Mouse (Mus musculus) forebrain, embryonic 10.5 days (tissue): ENCODE data around the gene Ndufa10. TPM values are rescaled to one million over a fixed set of nuclear protein-coding genes. Genes with fewer than 3 reads are reported as not detected.

Source experiments
- DNase-seq: peaks from one replicate; pipeline ENCODE4 v3.0.0-alpha.2; 2017; ENCODE audit warnings: low spot score; ENCODE audit errors: extremely low spot score
- H3K27ac ChIP-seq: fragments of 300-500 bp; sonication (generic); 2 replicates; pipeline ENCODE4 v1.5.1; 2016; ENCODE audit warnings: mild to moderate bottlenecking
- H3K27me3 ChIP-seq: fragments of 300-500 bp; sonication (generic); 2 replicates; pipeline ENCODE4 v1.6.1; 2016; ENCODE audit warnings: mild to moderate bottlenecking; ENCODE audit not compliant: poor library complexity, severe bottlenecking
- H3K36me3 ChIP-seq: fragments of 300-500 bp; sonication (generic); replicated peaks from 2 replicates; pipeline ENCODE4 v1.6.1; 2016; ENCODE audit warnings: mild to moderate bottlenecking, moderate library complexity
- H3K4me1 ChIP-seq: fragments of 300-500 bp; sonication (generic); 2 replicates; pipeline ENCODE4 v1.6.1; 2016
- H3K4me3 ChIP-seq: fragments of 300-500 bp; sonication (generic); 2 replicates; pipeline ENCODE4 v1.5.1; 2016; ENCODE audit warnings: mild to moderate bottlenecking, moderate library complexity
- H3K9me3 ChIP-seq: fragments of 300-500 bp; sonication (generic); 2 replicates; pipeline ENCODE4 v1.6.1; 2016; ENCODE audit warnings: mild to moderate bottlenecking, moderate library complexity
- WGBS: fragments of 180-500 bp; shearing (Covaris S2); methylation state at CpG from one replicate; pipeline ENCODE4 v1.1.7; 2016; 5-methylcytosine and 5-hydroxymethylcytosine counted together
- microRNA-seq: library from miRNA; unstranded; fragments of <30 nt; microRNA quantifications from one replicate; pipeline ENCODE4, GENCODE M21; 2017
- polyA plus RNA-seq: library from polyadenylated mRNA; unstranded; fragments of >200 nt; fragmentation: Nextera tagmentation; extraction: Ambion mirVana; gene quantifications from 2 replicates; pipeline ENCODE4 v1.2.1, GENCODE M21; 2016

Ndufa10 gene
- polyA plus RNA-seq, 1 experiment from 2014 or later = 301 TPM

GRCm38 (mm10) chr1:92405131-92405530 is 68.5 kb downstream of the Ndufa10 start:
- H3K27me3 ChIP-seq = no peaks in the 10 kb centered on the region
- no peak overlapping the region for H3K27ac ChIP-seq
- H3K4me1 ChIP-seq = no peaks in the 10 kb centered on the region
- no peak for DNase-seq
- WGBS = 81% methylated on average over 5 of the region's 5 CpGs
- H3K4me3 ChIP-seq = no peak overlapping the region
- H3K36me3 ChIP-seq = no peaks in the 10 kb centered on the region
- H3K9me3 ChIP-seq = no peaks in the 10 kb centered on the region

DNA sequence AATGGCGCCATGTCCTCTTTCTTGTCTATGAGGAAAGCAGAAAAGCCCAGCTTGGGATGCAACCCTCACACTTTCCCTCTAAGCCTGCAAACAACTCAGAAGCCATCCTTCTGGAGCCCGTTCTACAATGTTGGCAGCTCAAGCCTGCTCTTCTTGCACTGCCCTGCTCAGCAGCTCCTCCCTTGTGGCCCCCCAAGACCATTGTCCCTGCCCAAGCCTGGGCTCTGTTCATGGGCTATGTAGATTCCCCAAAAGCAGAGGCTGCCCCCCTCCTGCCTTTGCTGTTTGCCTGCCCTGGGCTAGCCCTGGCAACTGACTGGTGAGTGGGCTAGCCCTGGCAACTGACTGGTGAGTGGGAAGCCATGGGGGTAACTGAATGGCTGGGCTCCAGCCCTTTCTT is 73.1 kb downstream of the Ndufa10 start:
- WGBS = 78% methylated on average over 2 of the region's 2 CpGs
- Histone ChIP-seq H3K36me3 (no peaks in the 10 kb centered on the region), H3K4me1 (peaks cover 22% of the 10 kb centered on the region), H3K9me3 (no peaks in the 10 kb centered on the region), H3K27ac (no peak overlapping the region), H3K27me3 (peaks cover 16% of the 10 kb centered on the region), H3K4me3 (no peak overlapping the region)
- no peak for DNase-seq

DNA sequence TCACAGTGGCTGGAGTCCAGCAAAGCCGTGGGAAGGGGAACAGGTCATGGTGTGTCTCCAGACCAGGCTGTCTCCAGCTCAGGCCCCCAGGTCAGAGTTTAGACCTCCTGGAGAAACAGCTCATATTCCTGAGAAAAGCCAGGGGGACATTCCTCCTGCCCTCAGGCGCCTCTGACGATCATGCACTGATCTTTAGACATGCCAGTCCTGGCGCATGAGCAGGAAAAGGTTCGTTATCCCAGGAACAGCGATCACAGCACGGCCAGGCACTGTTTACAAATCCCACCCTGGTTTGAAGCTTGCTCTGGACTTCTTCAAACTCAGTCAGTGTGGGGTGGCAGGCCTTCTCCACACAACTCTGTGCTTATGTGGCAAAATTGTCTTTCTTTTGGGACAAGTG is 75.1 kb downstream of the Ndufa10 start:
- Histone ChIP-seq H3K9me3 (no peaks in the 10 kb centered on the region), H3K27ac (no peak overlapping the region), H3K4me3 (no peak overlapping the region), H3K27me3 (peaks cover 16% of the 10 kb centered on the region), H3K4me1 (peaks cover 25% of the 10 kb centered on the region), H3K36me3 (no peaks in the 10 kb centered on the region)
- WGBS = 44% methylated on average over 7 of the region's 7 CpGs
- DNase-seq = no peak

- Histone ChIP-seq H3K4me1 (peaks cover 25% of the 10 kb centered on the region), H3K36me3 (no peaks in the 10 kb centered on the region), H3K27ac (peak overlapping the region; percentile 58), H3K9me3 (no peaks in the 10 kb centered on the region), H3K27me3 (peaks cover 16% of the 10 kb centered on the region), H3K4me3 (peak overlapping the region; percentile 0; the same call in 1 of the 2 replicates)
- 6% methylated on average over 12 of the region's 12 CpGs for WGBS
- peak; percentile 24 for DNase-seq
These were observed 76.1 kb downstream of the Ndufa10 start for GRCm38 (mm10) chr1:92397511-92398051.

DNA sequence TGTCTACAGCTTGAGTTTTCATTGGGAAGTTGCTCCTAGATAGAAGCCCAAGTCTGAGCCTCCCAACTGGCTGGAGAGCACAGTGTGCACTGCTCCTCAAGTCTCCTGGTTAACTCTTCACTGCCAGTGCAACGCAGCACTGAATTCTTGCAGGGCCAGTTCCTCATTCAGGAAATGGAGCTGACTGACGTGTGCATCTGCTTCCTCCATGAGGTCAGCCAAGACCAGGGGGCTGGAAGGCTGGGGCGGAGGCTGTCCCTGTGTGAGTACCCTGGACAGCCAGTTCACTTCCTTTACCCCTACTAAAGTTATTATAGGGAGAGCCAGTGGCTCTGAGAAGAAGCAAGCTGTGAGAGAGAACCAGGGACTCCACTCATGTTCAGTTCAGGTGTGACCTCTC is 79.4 kb downstream of the Ndufa10 start:
- DNase-seq = no peak
- H3K4me1 ChIP-seq = peaks cover 25% of the 10 kb centered on the region
- H3K36me3 ChIP-seq = no peaks in the 10 kb centered on the region
- H3K27me3 ChIP-seq = peaks cover 16% of the 10 kb centered on the region
- 82% methylated on average over 3 of the region's 3 CpGs for WGBS
- H3K9me3 ChIP-seq = no peaks in the 10 kb centered on the region
- H3K4me3 ChIP-seq = no peak overlapping the region
- no peak overlapping the region for H3K27ac ChIP-seq

DNA sequence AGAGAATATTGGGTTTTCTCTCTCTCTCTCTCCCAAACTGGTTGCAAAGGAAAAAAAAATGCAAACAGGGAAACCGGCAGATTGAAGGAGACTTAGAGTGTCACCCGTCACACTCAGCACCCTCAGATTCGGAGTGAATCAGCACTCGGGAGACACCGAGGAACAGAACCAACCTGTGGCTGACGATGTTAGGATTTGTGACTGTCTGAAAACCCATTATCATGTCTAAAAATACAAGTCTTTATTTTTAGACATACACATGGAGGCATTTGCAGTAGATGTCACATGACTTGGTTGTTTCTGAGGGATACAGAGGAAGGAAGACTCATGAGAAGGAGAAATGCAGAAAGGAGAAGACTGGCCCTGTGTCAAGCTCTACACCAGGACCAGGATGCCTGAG is 80.5 kb downstream of the Ndufa10 start:
- Histone ChIP-seq H3K9me3 (no peaks in the 10 kb centered on the region), H3K4me1 (peaks cover 18% of the 10 kb centered on the region), H3K36me3 (no peaks in the 10 kb centered on the region), H3K27ac (no peak overlapping the region), H3K4me3 (no peak overlapping the region), H3K27me3 (peaks cover 16% of the 10 kb centered on the region)
- WGBS = 93% methylated on average over 6 of the region's 6 CpGs
- DNase-seq = no peak

Small RNA genes within 50 kb of the gene (microRNA-seq; reads per million reads assigned to microRNA genes)
- gene Mir6900 = 6.0 reads per million, percentile 15 among the genes with 10 or more reads in this experiment

Other genes with a start within 250 kb of the Ndufa10 start
- gene Olfr1416, start 11.3 kb upstream of the Ndufa10 start, polyA plus RNA-seq = not detected in 2 replicates
- gene Olfr1415, start 22.2 kb upstream of the Ndufa10 start, polyA plus RNA-seq = not detected in 2 replicates
- not detected in 2 replicates for gene Olfr1414, start 44.8 kb upstream of the Ndufa10 start, polyA plus RNA-seq
- not detected in 2 replicates for gene Olfr1413, start 97.5 kb upstream of the Ndufa10 start, polyA plus RNA-seq
- gene Olfr1412, start 111.9 kb upstream of the Ndufa10 start, polyA plus RNA-seq = not detected in 2 replicates
- gene Olfr1411, start 120.6 kb upstream of the Ndufa10 start, polyA plus RNA-seq = not detected in 2 replicates
- not detected in 2 replicates for gene Olfr1410, start 131.9 kb upstream of the Ndufa10 start, polyA plus RNA-seq
- not detected in 2 replicates for gene Olfr12, start 143.9 kb upstream of the Ndufa10 start, polyA plus RNA-seq
- gene Cops9, start 168.1 kb upstream of the Ndufa10 start, polyA plus RNA-seq = 324 and 343 TPM in 2 replicates
- gene Otos, start 175.0 kb upstream of the Ndufa10 start, polyA plus RNA-seq = 0.25 TPM in 1 of 2 replicates, not detected in the other